Mouse (Mus musculus) 416B (cell line): ENCODE results near the gene Nab1.
A peak's percentile ranks its signal among the peaks of the same experiment; 100 is the strongest.

Experiments
- DNase-seq: peaks from one replicate; pipeline ENCODE4 v3.0.0; 2011; ENCODE audit warnings: low read depth

Gene Nab1

DNA sequence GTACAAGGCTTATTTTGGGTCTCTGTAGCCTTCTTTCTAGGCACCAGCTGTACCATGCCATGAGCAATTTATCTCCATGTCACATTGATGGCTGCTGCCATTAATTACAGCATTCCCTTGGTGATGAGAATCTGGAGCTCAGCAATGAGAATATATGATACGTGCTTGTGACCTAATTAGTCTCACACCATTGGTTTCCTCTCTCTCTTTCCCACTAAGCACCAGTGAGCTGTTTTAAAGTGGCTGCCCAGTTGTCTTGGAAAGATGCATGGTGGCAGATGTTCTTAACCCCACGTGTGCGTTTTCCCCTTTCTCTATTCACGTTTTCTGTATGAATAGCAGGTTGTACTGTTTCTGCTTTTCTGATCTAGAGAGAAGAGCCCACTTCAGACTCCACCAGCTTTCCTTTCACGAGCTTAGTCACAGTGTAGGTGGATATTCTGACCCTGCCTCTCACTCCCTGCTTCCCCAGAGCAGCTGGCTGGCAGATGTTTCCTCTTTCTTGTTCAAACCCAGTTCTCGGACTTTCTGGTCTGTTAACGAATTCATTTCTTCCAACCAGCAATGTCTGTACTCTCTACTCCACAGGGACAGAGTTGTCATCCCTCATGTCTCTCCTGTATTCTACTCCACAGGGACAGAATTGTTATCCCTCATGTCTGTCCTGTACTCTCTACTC lies 29.5 kb downstream of the Nab1 start:
- DNase-seq = no peak

DNA sequence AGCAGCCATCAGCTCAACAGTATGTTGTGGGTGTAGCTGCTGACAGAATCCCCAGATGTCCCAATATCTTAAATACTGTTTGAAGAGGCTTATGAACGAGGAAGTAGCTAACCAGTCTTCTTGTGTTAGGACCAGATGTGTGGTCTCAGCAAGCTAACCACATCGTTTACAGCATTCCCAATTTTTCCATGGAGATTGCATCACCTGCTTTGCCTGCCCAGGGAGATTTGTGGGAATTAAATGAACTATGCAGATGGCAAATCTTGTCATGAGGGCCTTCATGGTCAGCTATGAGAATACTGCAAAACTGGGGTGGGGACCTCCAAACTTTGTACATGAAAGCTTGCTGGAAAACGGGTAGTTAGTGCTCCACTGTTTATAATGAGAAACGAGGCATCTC lies 30.2 kb downstream of the Nab1 start:
- no peak for DNase-seq

DNA sequence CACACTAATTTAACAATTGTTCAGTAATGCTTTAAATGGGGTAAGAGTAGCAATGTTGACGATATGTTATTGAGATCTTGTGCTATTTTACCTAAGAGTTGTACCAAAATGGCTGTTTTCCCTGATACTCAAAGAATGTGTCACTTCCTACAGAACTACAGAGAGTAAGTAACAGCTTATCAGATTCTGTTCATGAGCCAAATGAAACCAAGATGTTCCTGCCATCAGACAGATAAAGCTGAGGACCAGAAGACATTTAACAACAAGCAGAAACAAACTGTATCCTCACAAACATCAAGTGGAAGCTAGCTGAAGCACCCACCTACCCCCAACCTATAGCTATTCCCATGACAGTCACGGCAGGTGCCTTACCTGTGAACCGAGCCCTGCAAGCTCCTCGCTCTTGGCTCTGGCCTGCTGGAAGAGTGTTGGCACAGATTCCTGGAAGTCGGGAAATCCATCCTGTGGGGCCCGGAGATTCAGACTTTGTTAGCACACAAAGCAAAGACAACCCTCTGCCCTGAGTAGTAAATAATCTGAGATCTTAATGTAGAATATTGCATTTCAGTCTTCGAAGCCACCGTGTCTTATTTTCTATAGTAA lies 33.9 kb downstream of the Nab1 start:
- DNase-seq = no peak

DNA sequence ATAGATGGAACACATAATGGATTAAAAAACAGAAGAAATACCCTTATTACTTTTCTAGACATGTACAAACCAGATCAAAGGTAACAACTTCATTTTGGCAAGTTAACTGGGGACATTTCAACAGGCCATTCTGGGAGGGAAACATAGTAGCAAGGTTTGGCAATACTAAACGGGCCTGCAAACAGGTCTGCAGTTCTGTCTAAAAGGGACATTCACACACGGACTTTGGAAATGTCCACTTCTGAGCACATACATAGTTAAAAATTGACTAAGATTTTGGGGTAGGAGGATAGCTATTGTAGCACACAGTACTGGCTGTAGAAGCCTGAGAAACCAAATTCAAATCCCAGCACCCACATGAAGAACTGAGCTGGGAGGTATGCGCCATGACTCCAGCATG lies 34.6 kb downstream of the Nab1 start:
- DNase-seq = no peak

DNA sequence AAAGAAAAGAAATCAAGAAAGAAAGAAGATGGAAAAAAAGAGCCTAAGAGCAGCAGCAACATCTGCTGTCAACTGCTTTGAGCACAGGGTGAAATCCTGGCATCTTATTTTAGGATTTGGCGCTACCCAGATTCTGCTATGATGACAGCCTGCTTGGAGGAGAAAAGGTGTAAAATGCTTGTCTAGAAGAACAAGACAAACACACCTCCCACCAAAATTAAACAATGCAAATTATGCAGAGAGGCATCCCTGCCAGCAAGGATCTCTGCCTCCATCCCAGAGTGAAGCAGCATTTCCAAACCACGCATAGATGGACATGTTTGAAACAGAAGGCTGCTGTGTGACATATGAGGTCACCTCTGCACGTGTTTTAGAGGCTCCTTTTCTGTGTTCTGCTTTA lies 35.2 kb downstream of the Nab1 start:
- no peak for DNase-seq

DNA sequence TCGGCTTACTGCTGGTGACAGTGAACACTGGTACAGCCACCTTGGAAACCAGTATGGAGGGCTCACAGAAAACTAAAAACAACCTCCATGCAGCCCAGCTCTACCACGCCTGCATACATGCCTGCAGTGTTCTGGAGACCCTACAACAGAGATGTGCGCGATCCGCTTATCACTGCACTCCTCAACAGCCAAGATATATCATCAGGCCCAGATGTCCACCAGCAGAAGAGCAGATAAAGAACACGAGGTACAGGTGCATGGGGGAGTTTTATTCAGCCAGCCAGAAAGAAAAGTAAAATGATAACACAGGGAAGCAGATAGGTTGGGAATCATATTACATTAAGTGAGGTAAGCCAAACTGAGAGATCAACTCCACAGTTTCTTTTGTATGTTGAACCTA lies 37.2 kb downstream of the Nab1 start:
- DNase-seq = no peak

DNA sequence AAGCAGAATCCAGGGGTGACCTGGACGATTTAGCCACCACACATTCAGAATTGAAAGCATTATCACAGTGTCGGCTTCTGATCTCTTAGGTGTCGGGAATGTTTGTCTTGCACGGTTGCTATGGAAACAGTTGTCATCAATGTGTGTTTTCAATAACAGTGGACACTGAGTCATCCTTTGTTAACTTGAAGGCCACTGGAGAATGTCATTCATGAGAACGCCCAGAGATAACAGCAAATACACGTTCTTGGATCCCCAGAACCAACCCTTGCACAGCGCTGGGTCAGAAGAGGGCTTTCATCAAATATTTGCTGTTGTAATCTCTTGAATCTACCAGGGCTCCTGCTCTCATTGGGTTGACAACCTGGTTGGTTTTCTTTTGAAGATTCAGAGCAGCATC lies 43.9 kb downstream of the Nab1 start:
- no peak for DNase-seq

DNA sequence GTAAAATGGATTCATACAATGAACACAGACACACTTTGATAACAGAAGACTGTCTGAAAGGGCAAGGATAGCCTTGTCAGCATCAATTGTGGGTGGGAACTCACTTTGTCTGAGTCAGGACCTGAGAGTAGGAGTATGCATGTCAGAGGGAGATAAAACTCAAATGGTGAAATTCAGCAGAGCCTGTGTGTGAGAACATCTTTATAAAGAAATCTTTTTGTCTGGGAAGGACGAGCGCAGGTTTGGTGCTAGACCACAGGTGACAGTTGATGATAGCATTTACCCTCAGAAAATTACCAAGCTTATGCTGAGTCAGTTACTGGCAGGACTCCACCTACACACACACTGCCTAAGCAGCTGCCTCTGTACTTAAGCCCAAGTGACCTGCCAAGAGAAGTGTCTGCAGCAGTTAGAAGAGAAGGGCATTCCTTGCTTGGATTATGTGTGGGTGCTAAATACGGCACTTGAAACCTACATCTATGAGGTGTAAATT lies 45.9 kb downstream of the Nab1 start:
- DNase-seq = peak; percentile 40

DNA sequence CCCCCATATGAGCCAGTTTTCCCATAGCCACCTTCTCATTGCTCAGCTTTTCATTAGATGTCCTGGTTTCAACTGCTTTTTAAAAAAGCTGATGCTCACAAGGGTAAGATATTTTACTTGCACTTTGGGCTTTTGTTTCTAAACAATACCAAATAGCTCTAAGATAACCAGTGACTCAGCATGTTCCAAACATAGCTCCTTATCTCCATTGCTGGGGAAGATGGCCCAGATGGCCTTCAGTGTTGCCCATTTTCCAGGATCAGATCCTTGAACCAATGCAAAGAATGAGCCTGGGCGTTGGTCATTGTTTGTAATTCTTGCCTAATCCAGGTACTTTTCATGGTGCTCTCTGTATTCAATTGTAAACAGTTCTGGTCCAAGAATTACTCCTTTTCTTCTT lies 49.1 kb downstream of the Nab1 start:
- DNase-seq = no peak

DNA sequence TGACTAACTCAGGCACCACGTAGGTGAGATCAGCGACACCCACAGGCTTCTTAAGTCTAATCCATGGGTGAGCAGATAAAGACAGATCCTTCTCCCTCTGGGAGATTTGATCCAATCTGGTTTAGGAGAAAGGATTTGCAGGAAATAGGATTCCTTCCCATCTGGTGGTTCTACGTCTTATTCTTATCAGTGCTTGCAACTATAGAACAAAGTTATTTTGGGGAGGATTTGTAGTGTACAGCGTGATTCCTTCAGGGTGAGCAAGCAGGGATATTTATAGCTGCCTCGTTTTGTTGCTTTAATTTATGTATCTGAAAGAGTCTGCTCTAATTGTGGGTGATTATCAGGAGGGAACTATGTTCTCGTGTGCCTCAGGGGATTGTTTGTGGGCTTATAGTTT lies 64.6 kb downstream of the Nab1 start:
- DNase-seq = no peak

DNA sequence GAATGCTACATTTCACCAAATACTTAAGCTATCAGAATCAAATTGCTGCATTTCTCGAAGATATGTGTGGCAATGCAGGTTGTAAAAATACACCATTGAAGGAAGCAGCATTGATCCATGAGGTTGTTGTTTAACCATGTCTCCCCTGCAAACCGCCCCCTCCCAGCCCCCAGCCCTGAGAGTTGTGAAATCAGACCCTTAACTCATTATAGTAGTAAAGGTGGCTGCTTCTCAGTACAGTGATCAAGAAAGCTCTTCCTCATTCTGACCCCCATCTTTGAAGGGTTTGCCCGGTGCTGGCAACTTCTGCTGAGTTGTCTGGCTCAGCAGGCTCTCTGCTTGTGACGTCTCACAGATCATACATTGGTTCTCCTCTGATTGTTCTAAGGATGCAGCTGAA lies 66.4 kb downstream of the Nab1 start:
- DNase-seq = no peak

DNA sequence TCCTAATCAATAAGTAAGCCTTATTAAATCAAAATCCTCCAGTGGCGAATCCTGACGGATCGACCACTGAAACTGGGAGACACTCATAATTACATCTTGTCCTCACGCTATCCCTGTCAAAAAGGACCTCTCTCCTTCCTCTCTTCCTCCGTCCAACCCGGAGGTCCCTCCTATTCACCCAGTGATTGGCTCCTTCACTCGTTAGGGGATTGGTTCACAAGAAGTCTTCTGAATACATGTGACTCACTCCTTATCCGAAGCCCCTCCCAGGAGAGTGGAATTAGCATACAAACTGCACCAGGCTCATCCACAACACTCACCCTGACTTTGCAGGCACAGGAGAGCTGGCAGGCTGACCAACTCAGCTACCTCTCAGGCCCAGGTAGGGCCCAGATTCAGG lies 68.7 kb downstream of the Nab1 start:
- no peak for DNase-seq

DNA sequence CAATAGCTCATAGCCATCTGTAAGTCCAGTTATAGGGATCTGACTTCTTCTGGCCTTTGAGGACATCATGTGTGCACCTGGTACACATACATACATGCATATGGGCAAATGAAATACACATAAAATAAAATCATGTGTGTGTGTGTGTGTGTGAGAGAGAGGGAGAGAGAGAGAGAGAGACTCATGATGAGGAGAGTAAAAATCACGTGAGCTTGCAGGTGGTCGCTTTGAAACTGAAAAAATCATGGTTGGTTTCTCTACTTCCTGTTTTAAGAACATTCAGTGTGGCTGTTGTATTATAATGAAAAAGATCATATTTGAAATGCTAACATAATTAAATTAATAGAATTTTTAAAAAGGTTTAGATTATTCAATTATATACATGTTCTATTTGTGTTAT lies 69.9 kb downstream of the Nab1 start:
- no peak for DNase-seq

DNA sequence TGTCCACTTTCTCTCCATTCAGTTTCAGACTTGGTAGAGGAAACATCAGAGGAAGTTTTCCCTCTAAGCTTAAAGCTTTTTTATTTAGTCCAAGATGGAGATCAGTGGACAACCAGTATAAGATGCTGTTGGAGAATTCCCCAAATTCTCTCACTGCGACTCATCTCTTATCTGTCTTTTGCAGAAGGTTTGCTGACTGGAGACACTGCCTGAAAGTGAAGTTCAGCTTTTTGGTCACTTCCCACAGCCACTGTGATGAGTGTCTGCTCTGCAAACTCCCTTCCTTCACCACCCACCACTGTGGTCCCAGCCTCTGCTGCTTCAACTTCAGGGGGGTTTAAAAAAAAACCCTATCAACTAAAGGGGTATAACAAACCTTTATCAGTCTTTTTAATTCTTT lies 70.4 kb downstream of the Nab1 start:
- peak; percentile 19 for DNase-seq

DNA sequence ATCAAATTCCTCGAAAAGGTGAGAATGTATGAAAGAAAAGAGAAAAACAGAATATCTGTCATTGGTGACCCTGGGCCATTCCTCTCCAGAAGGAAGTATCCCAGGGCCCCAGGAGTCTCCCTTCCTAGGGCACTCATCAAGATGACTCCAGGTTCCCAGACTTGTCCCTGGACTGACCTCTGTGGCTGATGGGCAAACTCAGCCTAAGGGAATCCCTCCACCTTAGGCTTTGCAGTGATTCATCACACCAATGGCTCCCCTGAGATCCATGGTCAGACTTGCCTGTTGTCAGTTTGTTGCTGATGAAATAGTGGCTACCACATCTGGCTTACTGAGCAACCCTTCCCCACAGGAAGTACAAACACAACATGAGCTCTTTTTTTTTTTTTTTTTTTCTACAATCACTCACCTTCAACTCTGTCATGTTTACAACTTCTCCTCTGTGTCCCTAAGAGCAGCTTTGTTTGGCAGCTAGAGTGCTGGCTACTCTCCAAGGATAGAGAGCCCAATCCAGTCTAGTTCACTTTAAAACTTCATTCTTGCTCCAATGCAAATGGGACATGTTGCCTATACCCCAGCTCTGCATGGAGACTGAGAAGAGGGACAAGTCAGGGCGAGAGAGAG lies 72.5 kb downstream of the Nab1 start:
- DNase-seq = no peak

DNA sequence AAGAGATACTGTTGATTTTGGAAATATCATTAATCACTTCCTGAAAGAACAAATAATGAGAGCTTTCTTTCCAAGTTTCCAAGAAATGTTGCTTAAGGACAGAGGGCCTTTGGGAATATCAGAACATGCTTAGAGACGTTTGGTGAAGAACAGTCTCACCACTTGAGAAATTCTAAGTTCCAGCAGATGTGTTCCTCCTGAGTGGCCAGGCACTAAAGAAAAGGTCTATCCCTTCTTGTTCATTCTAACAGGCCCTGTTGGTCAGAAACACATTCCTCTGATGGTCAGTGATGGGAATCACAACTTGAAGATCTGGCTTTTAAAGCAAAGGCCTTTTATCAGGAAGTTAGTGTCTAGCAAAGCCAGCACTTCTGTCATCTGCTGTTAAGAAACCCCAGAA lies 76.6 kb downstream of the Nab1 start:
- no peak for DNase-seq

DNA sequence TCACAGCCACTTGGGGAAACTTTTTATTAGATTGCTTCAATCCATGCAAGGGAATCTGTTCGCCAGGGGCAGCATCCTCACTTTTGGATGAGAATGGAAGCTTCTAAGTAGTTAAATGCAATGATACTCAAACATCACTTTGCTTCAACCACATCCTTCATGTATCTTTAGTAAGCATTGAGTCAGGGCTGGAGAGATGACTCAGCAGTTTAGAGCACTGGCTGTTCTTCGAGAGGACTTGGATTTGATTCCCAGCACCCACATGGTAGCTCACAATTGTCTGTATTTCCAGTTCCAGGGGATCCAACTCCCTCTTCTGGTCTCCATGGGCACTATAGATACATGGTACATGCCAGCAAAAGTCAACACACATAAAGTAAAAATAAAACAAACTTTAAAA lies 77.4 kb downstream of the Nab1 start:
- peak; percentile 16 for DNase-seq

DNA sequence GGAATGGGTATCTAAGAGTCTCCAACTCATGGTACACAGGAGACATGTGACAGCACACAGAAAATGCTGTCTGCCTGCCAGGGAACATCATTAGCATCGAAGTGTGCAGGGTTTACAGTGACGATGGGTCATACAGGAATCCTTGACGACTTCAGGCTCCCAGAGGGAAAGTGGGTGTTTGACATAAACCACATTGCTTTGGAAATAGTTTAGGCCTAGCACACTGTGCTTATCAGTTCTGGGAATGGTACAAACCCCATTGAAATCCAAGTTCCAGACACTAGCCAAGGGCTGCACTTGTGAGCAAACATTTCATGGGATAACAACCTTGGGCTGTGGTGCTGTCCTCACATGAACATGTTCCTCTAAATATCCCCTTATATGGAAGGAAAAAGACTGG lies 78.3 kb downstream of the Nab1 start:
- DNase-seq = no peak

DNA sequence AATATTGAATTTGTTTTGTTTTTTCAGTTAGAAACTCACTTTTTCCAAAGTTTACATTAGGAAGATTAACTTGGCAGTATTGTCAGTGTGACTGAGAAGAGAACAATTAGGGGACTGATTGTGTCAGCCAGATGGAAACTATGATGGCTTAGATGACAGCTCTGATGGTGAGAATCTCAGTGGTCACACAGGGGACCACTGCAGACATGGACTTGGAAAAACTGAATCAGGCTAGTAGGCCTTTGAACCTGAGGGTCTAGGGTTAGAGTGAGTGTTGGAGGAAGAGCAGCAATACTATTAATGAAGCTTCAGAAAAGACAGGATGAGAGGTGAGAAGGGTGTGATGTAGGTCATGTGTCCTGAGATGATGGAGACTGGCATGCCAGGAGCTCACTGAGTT lies 78.9 kb downstream of the Nab1 start:
- no peak for DNase-seq

DNA sequence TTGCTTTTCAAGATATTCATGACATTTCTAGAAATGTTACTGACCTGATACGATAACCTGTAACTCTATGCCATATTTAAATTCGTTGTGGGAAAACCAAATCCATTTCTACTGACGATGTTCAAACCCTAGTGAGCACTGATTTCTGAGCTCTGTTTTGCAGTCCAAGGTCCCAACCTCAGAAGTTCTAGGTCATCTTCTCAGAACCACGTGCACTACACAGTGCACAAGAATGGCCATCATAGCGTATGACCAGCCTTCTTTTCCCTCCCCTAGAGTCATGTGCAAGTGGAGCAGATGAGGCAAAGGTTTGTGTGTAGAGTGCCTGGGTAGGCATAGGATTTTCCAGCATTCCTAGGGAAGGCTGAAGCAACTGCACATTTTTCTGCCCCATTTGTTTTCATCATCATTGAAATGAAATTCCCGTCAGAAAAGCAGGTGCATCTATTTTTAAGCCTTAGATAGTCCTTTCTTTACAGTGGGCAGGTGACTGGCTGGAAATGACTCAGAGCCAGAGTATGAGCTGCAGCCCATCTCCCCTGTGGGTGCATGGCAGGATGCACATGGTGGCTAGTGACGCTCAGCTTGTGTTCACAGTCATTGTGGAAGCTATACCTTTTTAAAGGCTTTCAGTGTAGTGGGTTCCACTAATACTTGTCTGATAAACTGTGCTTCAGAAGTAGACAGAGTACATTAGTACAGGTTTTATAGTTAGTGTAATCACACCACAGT lies 81.2 kb downstream of the Nab1 start:
- no peak for DNase-seq
